Comparison of ENCODE assay signal across 7 mouse cellular contexts in genomic region chr4:143278429-143278871, GRCm38 (mm10). TPM values are rescaled to one million over a fixed set of nuclear protein-coding genes. Genes with fewer than 3 reads are reported as not detected.
DNase-seq lines count a peak whose midpoint lies in the region; ATAC-seq and TF ChIP-seq lines count a peak whose summit lies in the region.

No protein-coding gene starts in this region.

- DNase-seq in Patski (ENCODE audit: low read depth, low spot score) = no peak
- DNase-seq in gastrocnemius, postnatal 10 days = peak; percentile 30
- DNase-seq in hindbrain, postnatal 0 days (ENCODE audit: low spot score) = peak; percentile 60
- peak; percentile 62 for DNase-seq in right cerebral cortex, adult 18-20 months
- no peak for DNase-seq in spleen, postnatal 14 days (ENCODE audit: low spot score in 2 of 2)

- in situ Hi-C loops in Patski (cut with MboI; ENCODE audit: low pct_unique_long_range_greater_than_20kb) = loop anchor here (25.0 kb wide), 2 partner anchors 1734 to 1984 kb away; no protein-coding TSS in a partner anchor

- H3K9me3 ChIP-seq in hindbrain, postnatal 0 days (ENCODE audit: low read length) = no peaks in the 10 kb centered on the region
- no peaks in the 10 kb centered on the region for H3K9me3 ChIP-seq in lung, embryonic 15.5 days

- TF ChIP-seq CTCF in Patski (IDR thresholded peaks at IDR 0.05) = no peak
- TF ChIP-seq CTCF in hindbrain, postnatal 0 days (IDR thresholded peaks at IDR 0.05; ENCODE audit: low read depth) = no peak

- POLR2A ChIA-PET in Patski (lab: Charles Lee) = interaction anchor here (1.2 to 1.3 kb wide), 2 partner anchors 19 to 23 kb away, joined by 3 read pairs; no protein-coding TSS in a partner anchor

- H3K36me3 ChIP-seq in hindbrain, postnatal 0 days (ENCODE audit: insufficient read depth, low read length) = no peaks in the 10 kb centered on the region
- H3K36me3 ChIP-seq in lung, embryonic 15.5 days = no peaks in the 10 kb centered on the region

- no peaks in the 10 kb centered on the region for H3K27me3 ChIP-seq in Patski
- H3K27me3 ChIP-seq in hindbrain, postnatal 0 days (ENCODE audit: insufficient read depth, low read length) = no peaks in the 10 kb centered on the region
- no peaks in the 10 kb centered on the region for H3K27me3 ChIP-seq in lung, embryonic 15.5 days

- H3K4me1 ChIP-seq in hindbrain, postnatal 0 days (ENCODE audit: insufficient read depth, low read length) = peaks cover 10% of the 10 kb centered on the region; the same call in 1 of the 2 replicates
- H3K4me1 ChIP-seq in lung, embryonic 15.5 days = peaks cover 20% of the 10 kb centered on the region

- 0 out of 2 replicates have a peak overlapping the region, but pooled peaks have one; percentile 28 for H3K9ac ChIP-seq in hindbrain, postnatal 0 days (replicated peaks; ENCODE audit: low read length)
- no peak overlapping the region for H3K9ac ChIP-seq in lung, embryonic 15.5 days

- WGBS in hindbrain, postnatal 0 days = 5% methylated on average over 14 of the region's 14 CpGs
- 26% methylated on average over 14 of the region's 14 CpGs for WGBS in lung, embryonic 15.5 days

- CTCF ChIA-PET in Patski (lab: Charles Lee) = no interaction called here

- ATAC-seq in Patski = peak; percentile 96
- ATAC-seq in common myeloid progenitor, adult 5-6 weeks (replicated peaks; ENCODE audit: low read depth, poor library complexity, severe bottlenecking) = peak; percentile 76
- peak; percentile 74 for ATAC-seq in hindbrain, postnatal 0 days
- ATAC-seq in lung, embryonic 15.5 days (ENCODE audit: borderline replicate concordance, extremely low read depth, low FRiP score, low TSS enrichment) = peak; percentile 70; the same call in 1 of the 2 replicates

- H3K4me2 ChIP-seq in hindbrain, postnatal 0 days (ENCODE audit: low read depth, low read length) = peak overlapping the region; percentile 56
- H3K4me2 ChIP-seq in lung, embryonic 15.5 days = peak overlapping the region; percentile 15; the same call in 1 of the 2 replicates

- H3K27ac ChIP-seq in hindbrain, postnatal 0 days = no peak overlapping the region
- peak overlapping the region; percentile 1; the same call in 1 of the 2 replicates for H3K27ac ChIP-seq in lung, embryonic 15.5 days

- H3K4me3 ChIP-seq in hindbrain, postnatal 0 days (ENCODE audit: low read length) = peak overlapping the region; percentile 27
- no peak overlapping the region for H3K4me3 ChIP-seq in lung, embryonic 15.5 days

RNA-seq across cellular contexts. Expression of gene Pdpn, which starts 20.9 kb away (rescaled TPM):
- 296 TPM for polyA plus RNA-seq in Patski (2021)
- total RNA-seq in common myeloid progenitor, adult 5-6 weeks (2017) = not detected in 2 replicates
- total RNA-seq in gastrocnemius, postnatal 10 days (2021) = 10 to 100 TPM; 23.1 to 28.3 TPM
- 31.8 and 56.8 TPM in 2 replicates for total RNA-seq in hindbrain, postnatal 0 days (2014; rRNA removed)
- polyA plus RNA-seq in hindbrain, postnatal 0 days (2015; fragmentation: Nextera tagmentation; extraction: Ambion mirVana) = 45.5 and 51.4 TPM in 2 replicates
- polyA plus RNA-seq in lung, embryonic 15.5 days (2015; fragmentation: Nextera tagmentation; extraction: Ambion mirVana) = 47.2 and 51.0 TPM in 2 replicates

Comparison
In these comparisons a context has a peak if more than half of its experiments do, and no peak if none do; other contexts are left out.
1. DNase-seq: peak in gastrocnemius, postnatal 10 days (single experiment), hindbrain, postnatal 0 days (single experiment) and right cerebral cortex, adult 18-20 months (single experiment); none in Patski (single experiment) and spleen, postnatal 14 days (0 of 2).
2. RNA of gene Pdpn, which starts 20.9 kb away (total RNA-seq): 31.8 to 56.8 TPM in hindbrain, postnatal 0 days and 23.1 to 28.3 TPM in gastrocnemius, postnatal 10 days; not detected in common myeloid progenitor, adult 5-6 weeks; every median in the first group is over 10 times any median in the second.
3. Peak in every context shown above with its lines, with median percentiles within 50 percentile points of each other: ATAC-seq.